Mouse (Mus musculus) lung, postnatal 36 days (tissue): ENCODE data around the gene Olfr715b.
"Not testable (repeated sequence)": the region's sequence is repeated elsewhere in the genome, so short reads cannot be mapped to it uniquely, and the experiment has no call there.

Experiments
- DNase-seq: peaks from one replicate; pipeline ENCODE4 v3.0.0; 2022; ENCODE audit warnings: mixed read lengths

Gene Olfr715b

DNA sequence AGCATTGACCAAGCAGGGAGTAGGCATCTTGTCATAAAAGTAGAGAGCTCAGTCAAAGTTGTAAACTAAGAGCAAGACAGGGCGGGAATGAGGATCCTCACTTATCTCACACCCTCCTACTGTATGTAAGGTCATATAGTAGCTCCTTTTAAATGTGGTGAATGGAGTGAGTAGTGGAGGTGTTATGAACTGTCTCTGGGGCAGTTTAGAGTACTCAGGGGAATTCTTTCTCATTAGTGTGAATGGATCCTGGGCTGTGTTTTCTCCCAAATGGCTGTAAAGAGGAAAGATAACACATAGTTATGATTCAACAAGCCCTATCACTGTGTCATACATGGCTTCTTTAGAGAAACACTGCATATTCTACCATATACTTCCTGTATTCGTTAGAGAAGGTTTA lies at the start of gene Olfr715b:
Olfr715b (minus strand) TSS at position 101 of the 400 bp plus-strand sequence.
- not testable (repeated sequence) for DNase-seq

DNA sequence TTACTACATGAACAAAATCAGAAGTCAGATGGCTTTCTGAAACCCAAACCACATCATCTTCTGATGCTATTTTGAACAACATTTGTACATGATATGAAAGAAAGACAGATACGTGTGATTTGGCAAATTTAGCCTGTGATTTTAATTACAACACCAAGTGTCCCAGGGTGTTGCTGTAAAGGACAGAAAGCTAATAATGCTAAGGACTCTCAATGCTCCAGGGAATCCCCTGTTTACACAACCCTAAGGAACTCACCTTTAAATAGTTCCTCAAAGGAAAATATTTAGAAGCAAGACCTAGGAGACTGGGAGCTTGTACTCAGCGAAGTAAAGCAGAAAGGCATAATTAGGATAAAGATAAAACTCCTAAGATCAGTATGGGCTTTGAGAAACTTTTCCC lies 27.9 kb upstream of the Olfr715b start, which contains the start of gene Olfr716:
Olfr716 (plus strand) TSS at position 301 of the 400 bp plus-strand sequence.
- not testable (repeated sequence) for DNase-seq

DNA sequence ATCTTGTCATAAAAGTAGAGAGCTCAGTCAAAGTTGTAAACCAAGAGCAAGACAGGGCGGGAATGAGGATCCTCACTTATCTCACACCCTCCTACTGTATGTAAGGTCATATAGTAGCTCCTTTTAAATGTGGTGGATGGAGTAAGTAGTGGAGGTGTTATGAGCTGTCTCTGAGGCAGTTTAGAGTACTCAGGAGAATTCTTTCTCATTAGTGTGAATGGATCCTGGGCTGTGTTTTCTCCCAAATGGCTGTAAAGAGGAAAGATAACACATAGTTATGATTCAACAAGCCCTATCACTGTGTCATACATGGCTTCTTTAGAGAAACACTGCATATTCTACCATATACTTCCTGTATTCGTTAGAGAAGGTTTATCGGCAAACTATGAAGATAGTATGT lies 20.8 kb upstream of the Olfr715b start, which contains the start of gene Olfr715:
Olfr715 (minus strand) TSS at position 101 of the 400 bp plus-strand sequence.
- DNase-seq: not testable (repeated sequence)

- DNase-seq: no peak
Measured at GRCm38 (mm10) chr7:107092920-107093319, 17.2 kb downstream of the Olfr715b start, which contains the start of gene Olfr17. Olfr17 (plus strand) TSS chr7:107093220.

GRCm38 (mm10) chr7:107070681-107071080 lies 39.5 kb downstream of the Olfr715b start, which contains the start of gene Olfr714:
Olfr714 (plus strand) TSS chr7:107070981.
- DNase-seq: no peak
